Mouse (Mus musculus): ENCODE data around the gene Retn.

Retn gene

DNA sequence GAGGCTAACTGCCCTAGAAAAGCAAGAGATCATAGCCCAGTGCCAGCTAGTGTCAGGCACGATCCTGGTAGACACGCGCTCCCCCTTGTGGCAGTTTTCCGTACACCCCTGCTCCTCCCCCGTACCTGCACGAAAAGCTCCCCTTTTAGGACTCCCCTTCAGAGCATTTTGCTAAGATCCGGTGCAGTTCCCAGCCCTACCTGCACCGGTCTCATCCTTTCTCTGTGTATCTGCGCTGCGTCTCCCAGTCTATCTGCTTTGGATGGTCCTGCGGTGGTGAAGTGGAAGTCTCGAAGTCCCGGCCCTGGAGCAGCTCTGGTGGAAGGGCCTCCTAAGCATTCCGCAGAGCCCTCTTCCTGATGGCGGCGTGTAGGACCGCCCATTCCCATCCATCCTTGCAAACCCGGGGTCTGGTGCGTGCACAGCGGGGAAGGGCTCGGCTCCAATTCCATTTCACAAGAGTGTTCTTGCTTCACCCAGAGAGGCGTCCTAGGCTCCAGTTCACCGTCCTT lies 16.5 kb downstream of the Retn start, which contains the start of gene Fcor:
Gene Fcor (minus strand): TSS at position 383 of the 512 bp plus-strand sequence.
- peaks cover 42% of the 10 kb centered on the region for H3K4me1 ChIP-seq (replicated peaks; ENCODE audit: low read depth, low read length)
- no peak for TF ChIP-seq NANOG (IDR thresholded peaks at IDR 0.05; ENCODE audit: borderline replicate concordance, low read length)
- no peak for TF ChIP-seq POU5F1 (IDR thresholded peaks at IDR 0.05; ENCODE audit: borderline replicate concordance, low read length)
- TF ChIP-seq CTCF (conservative IDR thresholded peaks at IDR 0.05; ENCODE audit: low read length), result peak; percentile 70
- H3K9me3 ChIP-seq (ENCODE audit: low read length), result no peaks in the 10 kb centered on the region
- peak within 1 kb of the TSS; percentile 84 for H3K4me3 ChIP-seq (replicated peaks; ENCODE audit: low read length)
- no peaks in the 10 kb centered on the region for H3K36me3 ChIP-seq (ENCODE audit: insufficient read depth, low read length)
- no peaks in the 10 kb centered on the region for H3K27me3 ChIP-seq (ENCODE audit: insufficient read depth, low read length)

- Histone ChIP-seq H3K27me3 (ENCODE audit: insufficient read depth, low read length) (peaks cover 4% of the 10 kb centered on the region; the same call in 1 of the 2 replicates), H3K4me3 (replicated peaks; ENCODE audit: low read length) (no peak overlapping the region), H3K4me1 (replicated peaks; ENCODE audit: low read depth, low read length) (peaks cover 64% of the 10 kb centered on the region), H3K36me3 (ENCODE audit: insufficient read depth, low read length) (peaks cover 9% of the 10 kb centered on the region), H3K9me3 (ENCODE audit: low read length) (no peaks in the 10 kb centered on the region)
- no peak for TF ChIP-seq CTCF (conservative IDR thresholded peaks at IDR 0.05; ENCODE audit: low read length)
- no peak for TF ChIP-seq POU5F1 (IDR thresholded peaks at IDR 0.05; ENCODE audit: borderline replicate concordance, low read length)
- no peak for TF ChIP-seq NANOG (IDR thresholded peaks at IDR 0.05; ENCODE audit: borderline replicate concordance, low read length)
Observed at GRCm38 (mm10) chr8:3674671-3675070, 19.1 kb downstream of the Retn start.

GRCm38 (mm10) chr8:3676131-3676992 lies 20.8 kb downstream of the Retn start, which contains the start of gene Trappc5:
Gene Trappc5, plus strand, starts transcription at chr8:3676299.
- peaks cover 53% of the 10 kb centered on the region for H3K4me1 ChIP-seq (replicated peaks; ENCODE audit: low read depth, low read length)
- peaks cover 4% of the 10 kb centered on the region; the same call in 1 of the 2 replicates for H3K27me3 ChIP-seq (ENCODE audit: insufficient read depth, low read length)
- H3K9me3 ChIP-seq (ENCODE audit: low read length), result no peaks in the 10 kb centered on the region
- peak within 1 kb of the TSS; percentile 91 for H3K4me3 ChIP-seq (replicated peaks; ENCODE audit: low read length)
- peaks cover 25% of the 10 kb centered on the region for H3K36me3 ChIP-seq (ENCODE audit: insufficient read depth, low read length)
- TF ChIP-seq NANOG (IDR thresholded peaks at IDR 0.05; ENCODE audit: borderline replicate concordance, low read length) (no peak), POU5F1 (IDR thresholded peaks at IDR 0.05; ENCODE audit: borderline replicate concordance, low read length) (no peak), CTCF (conservative IDR thresholded peaks at IDR 0.05; ENCODE audit: low read length) (no peak)

DNA sequence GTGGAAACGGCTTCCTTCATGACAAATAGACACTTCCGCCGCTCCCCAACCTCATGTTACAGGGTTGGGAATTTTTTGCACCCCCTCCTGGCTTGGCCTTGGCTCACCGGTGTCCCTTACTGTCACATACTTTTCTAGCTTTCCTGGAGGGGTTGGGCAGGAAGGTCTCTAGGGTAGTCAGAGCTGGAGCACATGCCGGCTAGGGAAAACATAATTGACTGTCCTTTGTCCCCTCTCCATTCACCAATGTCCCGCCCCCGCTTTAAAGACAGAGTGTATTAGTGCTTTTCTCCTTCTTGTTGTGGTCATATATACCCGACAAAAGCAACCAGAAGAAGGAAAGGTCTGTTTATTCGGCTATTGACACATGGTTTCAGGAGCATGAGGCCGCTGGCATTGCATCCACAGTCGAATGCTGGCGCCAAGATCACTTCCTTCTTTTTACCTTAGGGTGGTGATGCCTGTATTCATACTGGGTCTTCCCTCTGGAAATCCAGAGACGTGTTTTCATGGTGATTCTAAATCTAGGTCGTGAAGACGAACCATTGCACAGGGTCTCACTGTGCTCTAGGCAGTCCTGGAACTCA lies 21.5 kb downstream of the Retn start:
- peaks cover 49% of the 10 kb centered on the region for H3K4me1 ChIP-seq (replicated peaks; ENCODE audit: low read depth, low read length)
- peaks cover 28% of the 10 kb centered on the region for H3K36me3 ChIP-seq (ENCODE audit: insufficient read depth, low read length)
- no peaks in the 10 kb centered on the region for H3K9me3 ChIP-seq (ENCODE audit: low read length)
- TF ChIP-seq CTCF (conservative IDR thresholded peaks at IDR 0.05; ENCODE audit: low read length) (no peak), NANOG (IDR thresholded peaks at IDR 0.05; ENCODE audit: borderline replicate concordance, low read length) (no peak), POU5F1 (IDR thresholded peaks at IDR 0.05; ENCODE audit: borderline replicate concordance, low read length) (no peak)
- H3K4me3 ChIP-seq (replicated peaks; ENCODE audit: low read length), result peak overlapping the region; percentile 91
- peaks cover 4% of the 10 kb centered on the region; the same call in 1 of the 2 replicates for H3K27me3 ChIP-seq (ENCODE audit: insufficient read depth, low read length)

GRCm38 (mm10) chr8:3678831-3679230 lies 23.3 kb downstream of the Retn start:
- H3K27me3 ChIP-seq (ENCODE audit: insufficient read depth, low read length), result peaks cover 4% of the 10 kb centered on the region; the same call in 1 of the 2 replicates
- peaks cover 39% of the 10 kb centered on the region for H3K4me1 ChIP-seq (replicated peaks; ENCODE audit: low read depth, low read length)
- H3K4me3 ChIP-seq (replicated peaks; ENCODE audit: low read length), result peak overlapping the region; percentile 77
- no peaks in the 10 kb centered on the region for H3K9me3 ChIP-seq (ENCODE audit: low read length)
- TF ChIP-seq POU5F1 (IDR thresholded peaks at IDR 0.05; ENCODE audit: borderline replicate concordance, low read length), result no peak
- no peak for TF ChIP-seq CTCF (conservative IDR thresholded peaks at IDR 0.05; ENCODE audit: low read length)
- no peak for TF ChIP-seq NANOG (IDR thresholded peaks at IDR 0.05; ENCODE audit: borderline replicate concordance, low read length)
- H3K36me3 ChIP-seq (ENCODE audit: insufficient read depth, low read length), result peaks cover 33% of the 10 kb centered on the region

- Histone ChIP-seq H3K9me3 (ENCODE audit: low read length) (no peaks in the 10 kb centered on the region), H3K4me3 (replicated peaks; ENCODE audit: low read length) (peak overlapping the region; percentile 77), H3K36me3 (ENCODE audit: insufficient read depth, low read length) (peaks cover 33% of the 10 kb centered on the region), H3K27me3 (ENCODE audit: insufficient read depth, low read length) (peaks cover 4% of the 10 kb centered on the region; the same call in 1 of the 2 replicates), H3K4me1 (replicated peaks; ENCODE audit: low read depth, low read length) (peaks cover 39% of the 10 kb centered on the region)
- TF ChIP-seq POU5F1 (IDR thresholded peaks at IDR 0.05; ENCODE audit: borderline replicate concordance, low read length) (no peak), CTCF (conservative IDR thresholded peaks at IDR 0.05; ENCODE audit: low read length) (no peak), NANOG (IDR thresholded peaks at IDR 0.05; ENCODE audit: borderline replicate concordance, low read length) (no peak)
Observed at GRCm38 (mm10) chr8:3679236-3679635, 23.7 kb downstream of the Retn start.

DNA sequence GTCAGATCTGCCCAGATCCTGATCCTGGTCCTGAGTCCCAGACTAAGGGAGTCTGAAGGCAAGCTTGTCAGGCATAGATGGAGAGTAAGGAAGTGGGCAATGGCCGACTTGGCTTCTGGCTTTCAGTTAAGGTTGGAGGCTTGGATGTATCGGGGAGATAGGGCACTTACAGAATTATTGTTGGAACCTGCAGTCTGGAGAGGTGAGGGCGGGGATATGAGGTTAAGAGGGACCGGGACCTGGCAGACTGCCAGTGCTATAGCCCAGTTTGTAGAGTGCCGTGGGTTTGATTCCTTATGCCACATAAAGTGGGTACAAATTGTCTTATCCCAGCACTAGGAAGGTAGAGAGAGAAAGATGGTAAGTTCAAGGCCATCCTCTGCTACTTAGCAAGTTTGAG lies 24.1 kb downstream of the Retn start:
- no peaks in the 10 kb centered on the region for H3K9me3 ChIP-seq (ENCODE audit: low read length)
- no peak for TF ChIP-seq CTCF (conservative IDR thresholded peaks at IDR 0.05; ENCODE audit: low read length)
- TF ChIP-seq NANOG (IDR thresholded peaks at IDR 0.05; ENCODE audit: borderline replicate concordance, low read length), result no peak
- no peak for TF ChIP-seq POU5F1 (IDR thresholded peaks at IDR 0.05; ENCODE audit: borderline replicate concordance, low read length)
- peaks cover 33% of the 10 kb centered on the region for H3K36me3 ChIP-seq (ENCODE audit: insufficient read depth, low read length)
- peaks cover 4% of the 10 kb centered on the region; the same call in 1 of the 2 replicates for H3K27me3 ChIP-seq (ENCODE audit: insufficient read depth, low read length)
- H3K4me3 ChIP-seq (replicated peaks; ENCODE audit: low read length), result peak overlapping the region; percentile 77
- peaks cover 39% of the 10 kb centered on the region for H3K4me1 ChIP-seq (replicated peaks; ENCODE audit: low read depth, low read length)

- H3K9me3 ChIP-seq (ENCODE audit: low read length), result no peaks in the 10 kb centered on the region
- peaks cover 27% of the 10 kb centered on the region for H3K4me1 ChIP-seq (replicated peaks; ENCODE audit: low read depth, low read length)
- H3K4me3 ChIP-seq (replicated peaks; ENCODE audit: low read length), result no peak overlapping the region
- H3K27me3 ChIP-seq (ENCODE audit: insufficient read depth, low read length), result peaks cover 5% of the 10 kb centered on the region; the same call in 1 of the 2 replicates
- no peak for TF ChIP-seq NANOG (IDR thresholded peaks at IDR 0.05; ENCODE audit: borderline replicate concordance, low read length)
- TF ChIP-seq CTCF (conservative IDR thresholded peaks at IDR 0.05; ENCODE audit: low read length), result no peak
- no peak for TF ChIP-seq POU5F1 (IDR thresholded peaks at IDR 0.05; ENCODE audit: borderline replicate concordance, low read length)
- peaks cover 33% of the 10 kb centered on the region for H3K36me3 ChIP-seq (ENCODE audit: insufficient read depth, low read length)
Observed at GRCm38 (mm10) chr8:3682435-3682834, 26.9 kb downstream of the Retn start.

All from E14TG2a.4 (cell line).